Mouse (Mus musculus): ENCODE measurements at regions not wholly inside any gene's neighbourhood (a gene's known extent, or its start where the extent isn't known, plus 50 kb on each side); places are given as distances from the start of the nearest gene placed in this dataset.

DNA sequence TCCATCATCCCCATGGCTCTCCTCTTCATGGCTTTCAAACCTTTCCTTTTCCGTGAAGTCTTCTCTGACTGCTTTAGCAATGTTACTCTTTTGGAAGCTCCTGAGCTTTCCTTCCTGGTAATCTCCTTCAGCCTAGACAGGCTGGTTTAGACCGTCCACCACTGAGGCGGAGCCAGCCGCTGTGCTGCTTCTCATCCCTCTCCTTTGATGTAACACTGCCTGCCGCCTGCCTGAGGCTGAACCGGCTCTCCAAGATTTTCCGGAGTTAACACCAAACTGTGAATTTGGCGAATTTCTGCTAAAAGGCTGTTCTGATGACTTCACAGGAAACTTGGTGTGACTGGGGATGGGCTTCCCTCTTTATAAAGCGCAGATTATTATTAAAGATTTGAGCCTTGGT, 125.6 kb upstream of the Ranbp3l start:
- TF ChIP-seq MAFK (IDR thresholded peaks at IDR 0.05; ENCODE audit: insufficient read depth, low read depth, low read length) (no peak), CHD2 (IDR thresholded peaks at IDR 0.05; ENCODE audit: low read depth, low read length) (no peak), ZNF384 (IDR thresholded peaks at IDR 0.05; ENCODE audit: low read depth, low read length) (no peak), ZC3H11A (IDR thresholded peaks at IDR 0.05; ENCODE audit: borderline replicate concordance, low read depth, low read length) (no peak)

All from ES-E14 (cell line).